Mouse (Mus musculus) liver, embryonic 14.5 days (tissue): ENCODE results near the gene Mei4.

Source experiments
- CTCF ChIP-seq: IDR thresholded peaks from 2 replicates; pipeline ENCODE4 v1.5.1; 2016; ENCODE audit warnings: antibody characterized with exemption, low read depth, control low read depth
- EP300 ChIP-seq: IDR thresholded peaks from 2 replicates; pipeline ENCODE4 v1.6.1; 2016; ENCODE audit warnings: antibody characterized with exemption, low read depth

DNA sequence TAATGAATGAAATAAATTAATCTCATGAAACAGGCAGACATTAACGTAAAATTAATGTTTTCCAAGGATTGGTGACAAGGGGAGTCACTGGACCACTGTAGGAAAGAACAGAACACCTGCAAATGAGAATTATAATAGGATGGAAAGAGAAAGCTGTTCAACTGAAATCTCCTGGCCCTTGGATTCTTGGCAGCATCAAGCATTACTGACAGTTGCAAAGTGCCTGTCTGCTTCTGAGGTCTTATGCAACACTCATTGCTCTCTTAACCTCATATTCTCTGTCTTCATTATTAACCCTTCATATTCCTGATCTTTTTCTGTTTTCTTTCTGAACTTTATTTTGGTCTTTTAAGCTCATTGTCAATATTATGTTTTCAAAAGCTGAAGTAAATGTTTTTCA lies 210.4 kb downstream of the Mei4 start:
- TF ChIP-seq CTCF (no peak), EP300 (no peak)
